Mouse (Mus musculus) limb, embryonic 13.5 days (tissue): Measurements from ENCODE around the gene Kif6. TPM values are rescaled to one million over a fixed set of nuclear protein-coding genes. Genes with fewer than 3 reads are reported as not detected.

ENCODE experiments used
- ATAC-seq: fragments of 200-750 bp; cut with Nextera tagmentation; 2 replicates; pipeline ENCODE4 v1.8.0; 2017; ENCODE audit warnings: low read depth, moderate number of reproducible peaks, moderate TSS enrichment; ENCODE audit not compliant: low FRiP score
- H3K27ac ChIP-seq: fragments of 300-500 bp; sonication (generic); 2 replicates; pipeline ENCODE4 v1.5.1; 2015; ENCODE audit warnings: inconsistent platforms, mild to moderate bottlenecking, moderate library complexity
- H3K27me3 ChIP-seq: fragments of 300-500 bp; sonication (generic); 2 replicates; pipeline ENCODE4 v1.6.1; 2015; ENCODE audit warnings: mild to moderate bottlenecking, inconsistent platforms
- H3K36me3 ChIP-seq: fragments of 300-500 bp; sonication (generic); 2 replicates; pipeline ENCODE4 v1.6.1; 2015; ENCODE audit warnings: inconsistent platforms, mild to moderate bottlenecking, moderate library complexity
- H3K4me1 ChIP-seq: fragments of 300-500 bp; sonication (generic); 2 replicates; pipeline ENCODE4 v1.6.1; 2015; ENCODE audit warnings: inconsistent platforms
- H3K4me2 ChIP-seq: fragments of 300-500 bp; sonication (generic); replicated peaks from 2 replicates; pipeline ENCODE4 v1.6.1; 2015; ENCODE audit warnings: inconsistent platforms, mild to moderate bottlenecking, moderate library complexity
- H3K4me3 ChIP-seq: fragments of 300-500 bp; sonication (generic); 2 replicates; pipeline ENCODE4 v1.5.1; 2015; ENCODE audit warnings: moderate library complexity, mild to moderate bottlenecking, inconsistent platforms
- H3K9ac ChIP-seq: fragments of 300-500 bp; sonication (generic); 2 replicates; pipeline ENCODE4 v1.6.1; 2015; ENCODE audit warnings: mild to moderate bottlenecking, inconsistent platforms
- H3K9me3 ChIP-seq: fragments of 300-500 bp; sonication (generic); 2 replicates; pipeline ENCODE4 v1.6.1; 2016; ENCODE audit warnings: inconsistent platforms
- WGBS: fragments of 180-500 bp; shearing (Covaris S2); methylation state at CpG from one replicate; pipeline ENCODE4 v1.1.7; 2015; 5-methylcytosine and 5-hydroxymethylcytosine counted together
- polyA plus RNA-seq: library from polyadenylated mRNA; unstranded; fragments of >200 nt; fragmentation: Nextera tagmentation; extraction: Ambion mirVana; gene quantifications from 2 replicates; pipeline ENCODE4 v1.2.1, GENCODE M21; 2015

Kif6 gene
- polyA plus RNA-seq, 1 experiment from 2014 or later, result 2.3 TPM

- H3K4me2 ChIP-seq, result no peak overlapping the region
- peaks cover 26% of the 10 kb centered on the region for H3K27me3 ChIP-seq
- H3K4me3 ChIP-seq, result no peak overlapping the region
- H3K27ac ChIP-seq, result no peak overlapping the region
- ATAC-seq, result peak; percentile 45; the same call in 1 of the 2 replicates
- H3K9me3 ChIP-seq, result no peaks in the 10 kb centered on the region
- 15% methylated on average over 7 of the region's 7 CpGs for WGBS
- no peaks in the 10 kb centered on the region for H3K36me3 ChIP-seq
- H3K4me1 ChIP-seq, result 0 out of 2 replicates have a peak, but pooled peaks cover 4% of the 10 kb centered on the region
- H3K9ac ChIP-seq, result no peak overlapping the region; the same call in 1 of the 2 replicates
Measured at GRCm38 (mm10) chr17:49898849-49899331, 284.0 kb downstream of the Kif6 start.

GRCm38 (mm10) chr17:49902613-49903012, 287.7 kb downstream of the Kif6 start:
- Histone ChIP-seq H3K27ac (no peak overlapping the region), H3K4me1 (peaks cover 13% of the 10 kb centered on the region), H3K4me3 (no peak overlapping the region), H3K36me3 (no peaks in the 10 kb centered on the region), H3K9ac (no peak overlapping the region), H3K9me3 (no peaks in the 10 kb centered on the region), H3K4me2 (no peak overlapping the region), H3K27me3 (peaks cover 26% of the 10 kb centered on the region)
- no peak for ATAC-seq
- WGBS, result 85% methylated on average over 7 of the region's 7 CpGs

GRCm38 (mm10) chr17:49923429-49923828, 308.5 kb downstream of the Kif6 start:
- Histone ChIP-seq H3K4me1 (no peaks in the 10 kb centered on the region), H3K4me3 (no peak overlapping the region), H3K9ac (no peak overlapping the region), H3K4me2 (no peak overlapping the region), H3K27me3 (no peaks in the 10 kb centered on the region), H3K27ac (no peak overlapping the region), H3K36me3 (no peaks in the 10 kb centered on the region), H3K9me3 (no peaks in the 10 kb centered on the region)
- ATAC-seq, result no peak
- 76% methylated on average over 4 of the region's 4 CpGs for WGBS

- Histone ChIP-seq H3K4me2 (no peak overlapping the region), H3K36me3 (no peaks in the 10 kb centered on the region), H3K27ac (no peak overlapping the region), H3K4me1 (no peaks in the 10 kb centered on the region), H3K4me3 (no peak overlapping the region), H3K27me3 (no peaks in the 10 kb centered on the region; the same call in 1 of the 2 replicates), H3K9me3 (no peaks in the 10 kb centered on the region), H3K9ac (no peak overlapping the region)
- WGBS, result 80% methylated on average over 2 of the region's 2 CpGs
- no peak for ATAC-seq
Measured at GRCm38 (mm10) chr17:49927611-49928010, 312.7 kb downstream of the Kif6 start.

- Histone ChIP-seq H3K4me3 (no peak overlapping the region), H3K9ac (no peak overlapping the region), H3K4me1 (no peaks in the 10 kb centered on the region; the same call in 1 of the 2 replicates), H3K27me3 (peaks cover 13% of the 10 kb centered on the region; the same call in 1 of the 2 replicates), H3K9me3 (no peaks in the 10 kb centered on the region), H3K27ac (no peak overlapping the region), H3K4me2 (no peak overlapping the region), H3K36me3 (no peaks in the 10 kb centered on the region)
- WGBS, result 65% methylated on average over 3 of the region's 3 CpGs
- ATAC-seq, result no peak
Measured at GRCm38 (mm10) chr17:49933806-49934205, 318.9 kb downstream of the Kif6 start.

- no peak overlapping the region for H3K4me2 ChIP-seq
- 66% methylated on average over 4 of the region's 4 CpGs for WGBS
- H3K9ac ChIP-seq, result no peak overlapping the region
- H3K27ac ChIP-seq, result no peak overlapping the region
- no peak for ATAC-seq
- no peak overlapping the region for H3K4me3 ChIP-seq
- H3K27me3 ChIP-seq, result peaks cover 13% of the 10 kb centered on the region; the same call in 1 of the 2 replicates
- no peaks in the 10 kb centered on the region; the same call in 1 of the 2 replicates for H3K4me1 ChIP-seq
- no peaks in the 10 kb centered on the region for H3K36me3 ChIP-seq
- no peaks in the 10 kb centered on the region for H3K9me3 ChIP-seq
Measured at GRCm38 (mm10) chr17:49934586-49934985, 319.6 kb downstream of the Kif6 start.

GRCm38 (mm10) chr17:49935602-49936205, 320.8 kb downstream of the Kif6 start:
- Histone ChIP-seq H3K9ac (no peak overlapping the region), H3K4me3 (no peak overlapping the region), H3K9me3 (no peaks in the 10 kb centered on the region), H3K36me3 (no peaks in the 10 kb centered on the region), H3K27ac (no peak overlapping the region), H3K4me1 (no peaks in the 10 kb centered on the region; the same call in 1 of the 2 replicates), H3K27me3 (peaks cover 13% of the 10 kb centered on the region; the same call in 1 of the 2 replicates), H3K4me2 (no peak overlapping the region)
- WGBS, result 3% methylated on average over 4 of the region's 4 CpGs
- peak; percentile 49; the same call in 1 of the 2 replicates for ATAC-seq

GRCm38 (mm10) chr17:49936214-49936613, 321.3 kb downstream of the Kif6 start:
- Histone ChIP-seq H3K36me3 (no peaks in the 10 kb centered on the region), H3K27me3 (peaks cover 13% of the 10 kb centered on the region; the same call in 1 of the 2 replicates), H3K4me3 (no peak overlapping the region), H3K27ac (no peak overlapping the region), H3K4me1 (no peaks in the 10 kb centered on the region; the same call in 1 of the 2 replicates), H3K4me2 (no peak overlapping the region), H3K9ac (no peak overlapping the region), H3K9me3 (no peaks in the 10 kb centered on the region)
- 30% methylated on average over 2 of the region's 2 CpGs for WGBS
- ATAC-seq, result no peak; the same call in 1 of the 2 replicates

- Histone ChIP-seq H3K4me3 (no peak overlapping the region), H3K9me3 (no peaks in the 10 kb centered on the region), H3K4me2 (no peak overlapping the region), H3K36me3 (no peaks in the 10 kb centered on the region), H3K9ac (no peak overlapping the region), H3K27me3 (peaks cover 8% of the 10 kb centered on the region; the same call in 1 of the 2 replicates), H3K27ac (no peak overlapping the region), H3K4me1 (no peaks in the 10 kb centered on the region; the same call in 1 of the 2 replicates)
- ATAC-seq, result no peak
- WGBS, result 68% methylated on average over 7 of the region's 7 CpGs
Measured at GRCm38 (mm10) chr17:49939146-49939545, 324.2 kb downstream of the Kif6 start.

GRCm38 (mm10) chr17:49942674-49943073, 327.7 kb downstream of the Kif6 start:
- no peak overlapping the region for H3K9ac ChIP-seq
- H3K36me3 ChIP-seq, result no peaks in the 10 kb centered on the region
- 61% methylated on average over 6 of the region's 6 CpGs for WGBS
- H3K27me3 ChIP-seq, result no peaks in the 10 kb centered on the region
- no peak for ATAC-seq
- H3K27ac ChIP-seq, result no peak overlapping the region
- 0 out of 2 replicates have a peak, but pooled peaks cover 3% of the 10 kb centered on the region for H3K9me3 ChIP-seq
- no peak overlapping the region for H3K4me2 ChIP-seq
- H3K4me1 ChIP-seq, result no peaks in the 10 kb centered on the region
- no peak overlapping the region for H3K4me3 ChIP-seq

GRCm38 (mm10) chr17:49951491-49951855, 336.5 kb downstream of the Kif6 start:
- no peaks in the 10 kb centered on the region for H3K36me3 ChIP-seq
- no peak overlapping the region for H3K27ac ChIP-seq
- peak overlapping the region; percentile 53 for H3K4me2 ChIP-seq
- WGBS, result 7% methylated on average over 7 of the region's 7 CpGs
- peaks cover 4% of the 10 kb centered on the region; the same call in 1 of the 2 replicates for H3K4me1 ChIP-seq
- 0 out of 2 replicates have a peak overlapping the region, but pooled peaks have one; percentile 14 for H3K4me3 ChIP-seq
- no peak overlapping the region for H3K9ac ChIP-seq
- ATAC-seq, result no peak
- no peaks in the 10 kb centered on the region for H3K9me3 ChIP-seq
- no peaks in the 10 kb centered on the region for H3K27me3 ChIP-seq

GRCm38 (mm10) chr17:49951856-49952607, 337.1 kb downstream of the Kif6 start:
- Histone ChIP-seq H3K4me2 (peak overlapping the region; percentile 53), H3K27ac (no peak overlapping the region; the same call in 1 of the 2 replicates), H3K9ac (0 out of 2 replicates have a peak overlapping the region, but pooled peaks have one; percentile 31), H3K27me3 (no peaks in the 10 kb centered on the region), H3K4me3 (0 out of 2 replicates have a peak overlapping the region, but pooled peaks have one; percentile 14), H3K36me3 (no peaks in the 10 kb centered on the region), H3K4me1 (peaks cover 4% of the 10 kb centered on the region; the same call in 1 of the 2 replicates), H3K9me3 (no peaks in the 10 kb centered on the region)
- ATAC-seq, result 0 out of 2 replicates have a peak, but pooled peaks have one; percentile 16
- 51% methylated on average over 22 of the region's 22 CpGs for WGBS
